Mouse (Mus musculus): ENCODE results near the gene Fam216a. TPM values are rescaled to one million over a fixed set of nuclear protein-coding genes. Genes with fewer than 3 reads are reported as not detected.
"Not testable (repeated sequence)": the region's sequence is repeated elsewhere in the genome, so short reads cannot be mapped to it uniquely, and the experiment has no call there.

Gene Fam216a
- total RNA-seq (2015; ENCODE audit: low replicate concordance) = 10.8 and 20.1 TPM in 2 replicates
- total RNA-seq (2017; ENCODE audit: low replicate concordance) = 10.4 and 19.4 TPM in 2 replicates

GRCm38 (mm10) chr5:122372192-122372769 lies at the start of gene Fam216a:
TSS of gene Fam216a (minus strand) at chr5:122372364.
- ATAC-seq (replicated peaks; ENCODE audit: low FRiP score, poor library complexity, severe bottlenecking) = peak; percentile 91

- 0 out of 2 replicates have a peak, but pooled peaks have one; percentile 12 for ATAC-seq (replicated peaks; ENCODE audit: low FRiP score, poor library complexity, severe bottlenecking)
Observed at GRCm38 (mm10) chr5:122421271-122422068, 49.3 kb upstream of the Fam216a start, which contains the start of gene Anapc7. TSS of gene Anapc7 (plus strand) at chr5:122421693.

GRCm38 (mm10) chr5:122420676-122421075 lies 48.5 kb upstream of the Fam216a start:
- ATAC-seq (replicated peaks; ENCODE audit: low FRiP score, poor library complexity, severe bottlenecking) = not testable (repeated sequence)

GRCm38 (mm10) chr5:122415465-122415864 lies 43.3 kb upstream of the Fam216a start:
- no peak for ATAC-seq (replicated peaks; ENCODE audit: low FRiP score, poor library complexity, severe bottlenecking)

GRCm38 (mm10) chr5:122414351-122414750 lies 42.2 kb upstream of the Fam216a start:
- ATAC-seq (replicated peaks; ENCODE audit: low FRiP score, poor library complexity, severe bottlenecking) = no peak

- ATAC-seq (replicated peaks; ENCODE audit: low FRiP score, poor library complexity, severe bottlenecking) = no peak
Observed at GRCm38 (mm10) chr5:122412826-122413225, 40.7 kb upstream of the Fam216a start.

GRCm38 (mm10) chr5:122411892-122412291 lies 39.7 kb upstream of the Fam216a start:
- no peak for ATAC-seq (replicated peaks; ENCODE audit: low FRiP score, poor library complexity, severe bottlenecking)

- ATAC-seq (replicated peaks; ENCODE audit: low FRiP score, poor library complexity, severe bottlenecking) = 0 out of 2 replicates have a peak, but pooled peaks have one; percentile 42
Observed at GRCm38 (mm10) chr5:122409692-122410645, 37.8 kb upstream of the Fam216a start.

- no peak for ATAC-seq (replicated peaks; ENCODE audit: low FRiP score, poor library complexity, severe bottlenecking)
Observed at GRCm38 (mm10) chr5:122405537-122405936, 33.4 kb upstream of the Fam216a start.

GRCm38 (mm10) chr5:122403362-122403761 lies 31.2 kb upstream of the Fam216a start:
- ATAC-seq (replicated peaks; ENCODE audit: low FRiP score, poor library complexity, severe bottlenecking) = no peak

- ATAC-seq (replicated peaks; ENCODE audit: low FRiP score, poor library complexity, severe bottlenecking) = no peak
Observed at GRCm38 (mm10) chr5:122402772-122403171, 30.6 kb upstream of the Fam216a start.

- no peak for ATAC-seq (replicated peaks; ENCODE audit: low FRiP score, poor library complexity, severe bottlenecking)
Observed at GRCm38 (mm10) chr5:122402160-122402559, 30.0 kb upstream of the Fam216a start.

GRCm38 (mm10) chr5:122401303-122401640 lies 29.1 kb upstream of the Fam216a start:
- ATAC-seq (replicated peaks; ENCODE audit: low FRiP score, poor library complexity, severe bottlenecking) = peak; percentile 68

GRCm38 (mm10) chr5:122400628-122401302 lies 28.6 kb upstream of the Fam216a start:
- ATAC-seq (replicated peaks; ENCODE audit: low FRiP score, poor library complexity, severe bottlenecking) = no peak

GRCm38 (mm10) chr5:122399871-122400270 lies 27.7 kb upstream of the Fam216a start:
- ATAC-seq (replicated peaks; ENCODE audit: low FRiP score, poor library complexity, severe bottlenecking) = no peak

GRCm38 (mm10) chr5:122397495-122397894 lies 25.3 kb upstream of the Fam216a start:
- no peak for ATAC-seq (replicated peaks; ENCODE audit: low FRiP score, poor library complexity, severe bottlenecking)

- ATAC-seq (replicated peaks; ENCODE audit: low FRiP score, poor library complexity, severe bottlenecking) = no peak
Observed at GRCm38 (mm10) chr5:122396791-122397190, 24.6 kb upstream of the Fam216a start.

GRCm38 (mm10) chr5:122393887-122394286 lies 21.7 kb upstream of the Fam216a start:
- ATAC-seq (replicated peaks; ENCODE audit: low FRiP score, poor library complexity, severe bottlenecking) = peak; percentile 67

- peak; percentile 37 for ATAC-seq (replicated peaks; ENCODE audit: low FRiP score, poor library complexity, severe bottlenecking)
Observed at GRCm38 (mm10) chr5:122392227-122393004, 20.3 kb upstream of the Fam216a start.
